Mouse (Mus musculus) forebrain, embryonic 16.5 days (tissue): Measurements from ENCODE around the gene Hist1h2bg. TPM values are rescaled to one million over a fixed set of nuclear protein-coding genes. Genes with fewer than 3 reads are reported as not detected.
A peak's percentile ranks its signal among the peaks of the same experiment; 100 is the strongest.
"Not testable (repeated sequence)": the region's sequence is repeated elsewhere in the genome, so short reads cannot be mapped to it uniquely, and the experiment has no call there.

Experiments
- ATAC-seq: fragments of 200-750 bp; cut with Nextera tagmentation; 2 replicates; pipeline ENCODE4 v1.8.0; 2017; ENCODE audit warnings: mild to moderate bottlenecking, moderate library complexity
- H3K27ac ChIP-seq: fragments of 300-500 bp; sonication (generic); 2 replicates; pipeline ENCODE4 v1.5.1; 2014; ENCODE audit warnings: low read length, control low read depth
- H3K27me3 ChIP-seq: fragments of 300-500 bp; sonication (generic); replicated peaks from 2 replicates; pipeline ENCODE4 v1.6.1; 2014; ENCODE audit warnings: low read length; ENCODE audit not compliant: control insufficient read depth, insufficient read depth
- H3K36me3 ChIP-seq: fragments of 300-500 bp; sonication (generic); 2 replicates; pipeline ENCODE4 v1.6.1; 2014; ENCODE audit not compliant: control insufficient read depth, insufficient read depth
- H3K4me1 ChIP-seq: fragments of 300-500 bp; sonication (generic); replicated peaks from 2 replicates; pipeline ENCODE4 v1.6.1; 2014; ENCODE audit warnings: low read length; ENCODE audit not compliant: control insufficient read depth, insufficient read depth
- H3K4me2 ChIP-seq: fragments of 300-500 bp; sonication (generic); 2 replicates; pipeline ENCODE4 v1.6.1; 2014; ENCODE audit warnings: mild to moderate bottlenecking, low read length, control low read depth
- H3K4me3 ChIP-seq: fragments of 300-500 bp; sonication (generic); replicated peaks from 2 replicates; pipeline ENCODE4 v1.5.1; 2014; ENCODE audit warnings: mild to moderate bottlenecking, low read length, control low read depth
- H3K9ac ChIP-seq: fragments of 300-500 bp; sonication (generic); replicated peaks from 2 replicates; pipeline ENCODE4 v1.6.1; 2014; ENCODE audit warnings: low read depth, low read length, control low read depth
- H3K9me3 ChIP-seq: fragments of 300-500 bp; sonication (generic); 2 replicates; pipeline ENCODE4 v1.6.1; 2016; ENCODE audit warnings: low read length; ENCODE audit not compliant: control insufficient read depth
- WGBS: fragments of 180-500 bp; shearing (Covaris S2); extraction: QIAGEN DNeasy Blood & Tissue Kit; methylation state at CpG from one replicate; pipeline ENCODE4 v1.1.7; 2014; 5-methylcytosine and 5-hydroxymethylcytosine counted together
- polyA plus RNA-seq: library from polyadenylated mRNA; unstranded; fragments of >200 nt; fragmentation: Nextera tagmentation; extraction: Ambion mirVana; gene quantifications from 2 replicates; pipeline ENCODE4 v1.2.1, GENCODE M21; 2015

Hist1h2bg gene
- polyA plus RNA-seq, 1 experiment from 2014 or later: 2.1 TPM

DNA sequence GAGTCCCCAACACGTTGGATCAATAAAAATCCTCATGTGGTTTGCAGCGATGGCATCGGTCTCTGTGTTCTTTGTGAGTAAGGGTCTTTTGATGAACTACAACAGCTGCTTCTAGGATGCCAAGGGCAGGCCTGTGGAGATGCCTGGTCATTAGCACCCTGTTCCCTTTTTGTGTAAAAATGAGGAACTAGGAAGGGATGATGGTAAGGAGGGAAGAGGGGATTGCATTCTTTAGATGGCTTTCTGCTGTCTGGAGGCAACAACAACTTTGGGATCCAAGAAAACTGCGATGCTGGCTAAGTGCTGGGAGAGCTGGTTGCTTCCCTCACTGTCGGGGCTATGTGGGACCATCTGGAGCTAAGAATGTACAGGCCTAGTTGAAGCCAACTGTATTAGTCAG, 32.9 kb upstream of the Hist1h2bg start:
- H3K4me3 ChIP-seq: no peak overlapping the region
- H3K27me3 ChIP-seq: no peaks in the 10 kb centered on the region
- no peak overlapping the region for H3K9ac ChIP-seq
- no peak overlapping the region for H3K27ac ChIP-seq
- no peaks in the 10 kb centered on the region for H3K9me3 ChIP-seq
- no peak for ATAC-seq
- 87% methylated on average over 5 of the region's 5 CpGs for WGBS
- peaks cover 24% of the 10 kb centered on the region for H3K4me1 ChIP-seq
- no peaks in the 10 kb centered on the region for H3K36me3 ChIP-seq
- no peak overlapping the region for H3K4me2 ChIP-seq

DNA sequence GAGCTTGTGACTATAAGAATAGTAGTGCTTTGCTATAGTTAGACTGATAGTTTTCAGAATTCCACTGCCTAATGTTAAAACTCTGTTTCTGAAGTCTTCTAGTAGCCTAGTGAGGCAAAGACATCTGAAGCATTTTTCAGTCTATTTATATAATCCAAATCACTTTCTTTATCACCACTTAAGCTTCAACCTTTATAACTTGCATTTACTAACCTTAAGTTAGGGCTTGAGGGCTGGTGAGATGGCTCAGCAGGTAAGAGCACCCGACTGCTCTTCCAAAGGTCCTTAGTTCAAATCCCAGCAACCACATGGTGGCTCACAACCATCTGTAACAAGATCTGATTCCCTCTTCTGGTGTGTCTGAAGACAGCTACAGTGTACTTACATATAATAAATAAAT, 31.4 kb upstream of the Hist1h2bg start:
- not testable (repeated sequence) for H3K27ac ChIP-seq, H3K4me2 ChIP-seq, H3K36me3 ChIP-seq, H3K9ac ChIP-seq, H3K9me3 ChIP-seq, ATAC-seq, H3K4me3 ChIP-seq, H3K27me3 ChIP-seq
- 70% methylated on average over 1 of the region's 1 CpGs for WGBS
- H3K4me1 ChIP-seq: peaks cover 13% of the 10 kb centered on the region

GRCm38 (mm10) chr13:23541497-23541896, 29.7 kb upstream of the Hist1h2bg start:
- Histone ChIP-seq H3K27ac (no peak overlapping the region), H3K4me1 (peaks cover 8% of the 10 kb centered on the region; the same call in 1 of the 2 replicates), H3K36me3 (no peaks in the 10 kb centered on the region), H3K9me3 (no peaks in the 10 kb centered on the region), H3K27me3 (no peaks in the 10 kb centered on the region), H3K9ac (no peak overlapping the region), H3K4me3 (no peak overlapping the region), H3K4me2 (no peak overlapping the region)
- no peak for ATAC-seq
- WGBS: 68% methylated on average over 3 of the region's 3 CpGs

DNA sequence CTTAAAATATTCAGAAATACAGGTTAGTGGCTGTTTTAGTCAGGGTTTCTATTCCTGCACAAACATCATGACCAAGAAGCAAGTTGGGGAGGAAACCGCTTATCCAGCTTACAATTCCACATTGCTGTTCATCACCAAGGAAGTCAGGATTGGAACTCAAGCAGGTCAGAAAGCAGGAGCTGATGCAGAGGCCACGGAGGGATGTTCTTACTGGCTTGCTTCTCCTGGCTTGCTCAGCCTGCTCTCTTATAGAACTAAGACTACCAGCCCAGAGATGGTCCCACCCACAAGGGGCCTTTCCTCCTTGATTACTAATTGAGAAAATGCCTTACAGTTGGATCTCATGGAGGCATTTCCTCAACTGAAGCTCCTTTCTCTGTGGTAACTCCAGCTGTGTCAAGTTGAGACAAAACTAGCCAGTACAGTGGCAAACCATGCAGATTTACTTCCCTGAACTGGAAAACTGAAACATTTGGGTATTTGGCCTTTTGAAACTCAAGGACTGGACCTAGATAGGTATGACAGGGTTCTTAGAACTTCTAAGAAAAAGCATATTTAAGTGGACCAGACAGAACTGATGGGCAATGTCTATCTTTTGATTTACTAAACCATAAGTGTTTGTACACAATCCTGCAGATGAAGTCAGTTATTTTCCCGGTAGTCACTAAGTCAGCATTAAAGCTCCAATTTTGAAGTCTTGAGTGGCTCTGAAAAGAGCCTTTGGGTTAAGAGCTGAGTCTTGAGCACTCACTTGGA, 28.8 kb upstream of the Hist1h2bg start:
- peak overlapping the region; percentile 48 for H3K27ac ChIP-seq
- not testable (repeated sequence) for H3K9me3 ChIP-seq, H3K27me3 ChIP-seq, ATAC-seq, H3K36me3 ChIP-seq, H3K4me1 ChIP-seq
- H3K4me2 ChIP-seq: peak overlapping the region; percentile 58
- peak overlapping the region; percentile 42 for H3K4me3 ChIP-seq
- 9% methylated on average over 3 of the region's 3 CpGs for WGBS
- peak overlapping the region; percentile 33; the same call in 1 of the 2 replicates for H3K9ac ChIP-seq

DNA sequence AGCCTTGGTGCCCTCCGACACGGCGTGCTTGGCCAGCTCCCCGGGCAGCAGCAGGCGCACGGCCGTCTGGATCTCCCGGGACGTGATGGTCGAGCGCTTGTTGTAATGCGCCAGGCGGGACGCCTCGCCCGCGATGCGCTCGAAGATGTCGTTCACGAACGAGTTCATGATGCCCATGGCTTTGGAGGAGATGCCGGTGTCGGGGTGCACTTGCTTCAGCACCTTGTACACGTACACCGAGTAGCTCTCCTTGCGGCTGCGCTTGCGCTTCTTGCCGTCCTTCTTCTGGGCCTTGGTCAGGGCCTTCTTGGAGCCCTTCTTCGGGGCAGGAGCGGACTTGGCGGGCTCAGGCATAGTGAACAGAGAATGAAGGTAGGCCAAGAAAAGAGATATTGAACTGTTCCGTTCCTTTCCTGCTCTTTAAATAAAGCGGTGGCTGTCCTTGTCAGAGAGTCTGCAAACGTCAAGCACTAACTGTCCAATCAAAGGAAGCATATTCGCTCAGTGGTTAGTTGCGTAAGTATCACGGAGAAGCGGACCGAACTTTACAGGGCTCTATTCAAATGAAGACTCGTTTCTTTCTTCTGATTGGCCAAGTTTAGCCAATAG, 28.1 kb upstream of the Hist1h2bg start, which contains the start of gene Hist1h2bh:
TSS of gene Hist1h2bh (minus strand) at position 394 of the 609 bp plus-strand sequence.
- WGBS: under 1% methylated on average over 27 of the region's 42 CpGs
- H3K36me3 ChIP-seq, H3K27me3 ChIP-seq, H3K4me1 ChIP-seq, H3K9me3 ChIP-seq: not testable (repeated sequence)
- ATAC-seq: peak; percentile 93
- Histone ChIP-seq H3K27ac (peak within 1 kb of the TSS; percentile 94), H3K4me2 (peak within 1 kb of the TSS; percentile 73), H3K9ac (peak within 1 kb of the TSS; percentile 41), H3K4me3 (peak within 1 kb of the TSS; percentile 54)

- peak within 1 kb of the TSS; percentile 54 for H3K4me3 ChIP-seq
- peak within 1 kb of the TSS; percentile 73 for H3K4me2 ChIP-seq
- no peaks in the 10 kb centered on the region for H3K9me3 ChIP-seq
- H3K27ac ChIP-seq: peak within 1 kb of the TSS; percentile 94
- H3K36me3 ChIP-seq: no peaks in the 10 kb centered on the region
- peaks cover 2% of the 10 kb centered on the region; the same call in 1 of the 2 replicates for H3K4me1 ChIP-seq
- H3K9ac ChIP-seq: peak within 1 kb of the TSS; percentile 61
- whole genome bisulfite sequencing: under 1% methylated on average over 23 of the region's 45 CpGs
- no peaks in the 10 kb centered on the region for H3K27me3 ChIP-seq
- peak; percentile 93 for ATAC-seq
Observed at GRCm38 (mm10) chr13:23543965-23544786, 27.0 kb upstream of the Hist1h2bg start, which contains the start of gene Hist1h3f. Hist1h3f (plus strand) TSS chr13:23544052.

DNA sequence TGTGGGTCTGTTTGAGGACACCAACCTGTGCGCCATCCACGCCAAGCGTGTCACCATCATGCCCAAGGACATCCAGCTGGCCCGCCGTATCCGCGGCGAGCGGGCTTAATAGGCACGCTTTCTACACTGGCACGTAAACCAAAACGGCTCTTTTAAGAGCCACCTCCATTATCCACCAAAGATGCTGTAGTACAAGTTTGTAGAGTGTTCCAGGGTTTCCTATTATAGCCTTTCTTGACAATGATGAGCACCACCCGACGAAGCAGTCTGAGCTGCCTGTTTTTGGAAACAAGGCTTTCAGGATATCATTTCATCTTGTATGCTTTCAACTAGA, 26.4 kb upstream of the Hist1h2bg start:
- not testable (repeated sequence) for H3K4me1 ChIP-seq, H3K27me3 ChIP-seq, H3K36me3 ChIP-seq, H3K9me3 ChIP-seq
- Histone ChIP-seq H3K4me2 (peak overlapping the region; percentile 45), H3K4me3 (peak overlapping the region; percentile 54), H3K9ac (0 out of 2 replicates have a peak overlapping the region, but pooled peaks have one; percentile 42), H3K27ac (peak overlapping the region; percentile 94)
- ATAC-seq: peak; percentile 14
- WGBS: 1% methylated on average over 12 of the region's 14 CpGs

GRCm38 (mm10) chr13:23546694-23547093, 24.5 kb upstream of the Hist1h2bg start:
- Histone ChIP-seq H3K9me3 (no peaks in the 10 kb centered on the region), H3K4me2 (no peak overlapping the region), H3K9ac (no peak overlapping the region), H3K36me3 (no peaks in the 10 kb centered on the region), H3K4me3 (no peak overlapping the region), H3K27me3 (no peaks in the 10 kb centered on the region), H3K27ac (no peak overlapping the region), H3K4me1 (peaks cover 8% of the 10 kb centered on the region)
- 82% methylated on average over 5 of the region's 5 CpGs for WGBS
- ATAC-seq: no peak

DNA sequence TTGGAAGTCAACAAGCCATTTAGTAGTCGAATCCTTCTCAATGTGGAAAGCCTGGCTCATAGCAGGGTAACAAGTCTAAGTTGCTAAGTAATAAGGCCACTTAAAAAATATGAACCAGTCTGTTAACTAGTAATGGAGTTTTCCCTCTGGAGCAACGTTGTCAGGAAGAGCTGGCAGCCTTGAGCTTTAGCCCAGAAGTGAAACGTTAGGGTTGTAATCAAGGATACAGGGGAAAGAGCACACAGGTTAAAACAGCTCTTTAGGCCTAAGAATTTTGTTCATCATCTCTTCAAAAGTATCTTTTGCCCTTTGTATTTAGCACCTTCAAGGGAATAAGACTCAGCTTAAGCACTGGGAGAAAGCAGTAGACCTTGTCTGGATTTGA, 20.4 kb upstream of the Hist1h2bg start:
- H3K4me3 ChIP-seq: peak overlapping the region; percentile 44
- no peaks in the 10 kb centered on the region for H3K36me3 ChIP-seq
- H3K4me2 ChIP-seq: peak overlapping the region; percentile 62
- peaks cover 16% of the 10 kb centered on the region for H3K4me1 ChIP-seq
- no peaks in the 10 kb centered on the region for H3K9me3 ChIP-seq
- 4% methylated on average over 3 of the region's 3 CpGs for WGBS
- ATAC-seq: no peak
- no peaks in the 10 kb centered on the region for H3K27me3 ChIP-seq
- H3K9ac ChIP-seq: peak overlapping the region; percentile 58
- peak overlapping the region; percentile 81 for H3K27ac ChIP-seq
